Mouse (Mus musculus) bone marrow, adult 2 months (tissue): ENCODE data around the gene Gm815. TPM values are rescaled to one million over a fixed set of nuclear protein-coding genes. Genes with fewer than 3 reads are reported as not detected.

Experiments used
- H3K27ac ChIP-seq: fragments of 200-500 bp; 2 replicates; pipeline ENCODE4 v1.5.1; 2012; ENCODE audit warnings: low read depth, mild to moderate bottlenecking, control low read depth, inconsistent platforms, low read length; ENCODE audit not compliant: control insufficient read depth, poor library complexity, insufficient read depth
- H3K4me1 ChIP-seq: fragments of 200-500 bp; 2 replicates; pipeline ENCODE4 v1.6.1; 2011; ENCODE audit warnings: low read length; ENCODE audit not compliant: control insufficient read depth, insufficient read depth
- H3K4me3 ChIP-seq: fragments of 200-500 bp; replicated peaks from 2 replicates; pipeline ENCODE3; 2011; ENCODE audit warnings: mild to moderate bottlenecking, low read depth, low read length, control low read depth; ENCODE audit not compliant: control insufficient read depth
- CTCF ChIP-seq: fragments of 200-500 bp; IDR thresholded peaks from 2 replicates; pipeline ENCODE4 v1.5.1; 2011; ENCODE audit warnings: low read length, control low read depth; ENCODE audit not compliant: control insufficient read depth, insufficient read depth
- POLR2A ChIP-seq: fragments of 200-500 bp; IDR thresholded peaks from 2 replicates; pipeline ENCODE4 v1.6.1; 2011; ENCODE audit warnings: low read depth, mild to moderate bottlenecking, control low read depth, low read length, borderline replicate concordance; ENCODE audit not compliant: control insufficient read depth
- WGBS: fragments of 180-500 bp; shearing (Covaris S2); methylation state at CpG from one replicate; pipeline ENCODE4 v1.1.7; 2018; 5-methylcytosine and 5-hydroxymethylcytosine counted together
- polyA plus RNA-seq: library from polyadenylated mRNA; stranded (reverse); fragments of >200 nt; gene quantifications from 2 replicates; pipeline ENCODE4 v1.2.4, GENCODE M21; 2011; ENCODE audit warnings: low replicate concordance; ENCODE audit not compliant: missing spikeins, insufficient read depth, insufficient read length

Gm815 gene
- not detected in 2 replicates for polyA plus RNA-seq

GRCm38 (mm10) chr19:26885616-26886015, at the start of gene Gm815:
TSS of gene Gm815 (plus strand) at chr19:26885881.
- H3K27ac ChIP-seq, result no peak within 1 kb of the TSS
- no peaks in the 10 kb centered on the region for H3K4me1 ChIP-seq
- no peak for TF ChIP-seq POLR2A
- WGBS, result 85% methylated on average over 6 of the region's 6 CpGs
- no peak within 1 kb of the TSS for H3K4me3 ChIP-seq

GRCm38 (mm10) chr19:26837626-26838025, 48.1 kb upstream of the Gm815 start:
- 24% methylated on average over 1 of the region's 1 CpGs for WGBS
- TF ChIP-seq POLR2A, result no peak
- TF ChIP-seq CTCF, result no peak
- H3K4me3 ChIP-seq, result no peak overlapping the region
- no peaks in the 10 kb centered on the region for H3K4me1 ChIP-seq
- no peak overlapping the region for H3K27ac ChIP-seq

- no peak for TF ChIP-seq POLR2A
- no peak for TF ChIP-seq CTCF
- no peaks in the 10 kb centered on the region; the same call in 1 of the 2 replicates for H3K4me1 ChIP-seq
- H3K4me3 ChIP-seq, result no peak overlapping the region
- 82% methylated on average over 6 of the region's 6 CpGs for WGBS
- no peak overlapping the region for H3K27ac ChIP-seq
Observed at GRCm38 (mm10) chr19:26843896-26844295, 41.8 kb upstream of the Gm815 start.

GRCm38 (mm10) chr19:26844813-26845212, 40.9 kb upstream of the Gm815 start:
- H3K4me3 ChIP-seq, result no peak overlapping the region
- no peak overlapping the region for H3K27ac ChIP-seq
- 58% methylated on average over 8 of the region's 8 CpGs for WGBS
- no peak for TF ChIP-seq CTCF
- no peak for TF ChIP-seq POLR2A
- H3K4me1 ChIP-seq, result no peaks in the 10 kb centered on the region; the same call in 1 of the 2 replicates

GRCm38 (mm10) chr19:26845276-26846016, 40.2 kb upstream of the Gm815 start:
- TF ChIP-seq POLR2A (no peak), CTCF (no peak)
- H3K4me3 ChIP-seq, result peak overlapping the region; percentile 69
- 1% methylated on average over 16 of the region's 16 CpGs for WGBS
- no peak overlapping the region for H3K27ac ChIP-seq
- no peaks in the 10 kb centered on the region; the same call in 1 of the 2 replicates for H3K4me1 ChIP-seq

GRCm38 (mm10) chr19:26846017-26846285, 39.7 kb upstream of the Gm815 start:
- H3K4me3 ChIP-seq, result no peak overlapping the region

GRCm38 (mm10) chr19:26851017-26851782, 34.5 kb upstream of the Gm815 start:
- H3K4me3 ChIP-seq, result no peak overlapping the region
- WGBS, result 33% methylated on average over 10 of the region's 10 CpGs
- no peak for TF ChIP-seq POLR2A
- no peak for TF ChIP-seq CTCF
- H3K4me1 ChIP-seq, result peaks cover 3% of the 10 kb centered on the region
- peak overlapping the region; percentile 67; the same call in 1 of the 2 replicates for H3K27ac ChIP-seq

More at GRCm38 (mm10) chr19:26846017-26846285, 39.7 kb upstream of the Gm815 start:
- Histone ChIP-seq H3K4me1 (peaks cover 1% of the 10 kb centered on the region; the same call in 1 of the 2 replicates), H3K27ac (no peak overlapping the region)
- 26% methylated on average over 1 of the region's 1 CpGs for WGBS
- TF ChIP-seq CTCF (no peak), POLR2A (no peak)

GRCm38 (mm10) chr19:26852325-26852900, 33.3 kb upstream of the Gm815 start:
- WGBS, result 77% methylated on average over 10 of the region's 10 CpGs

More at GRCm38 (mm10) chr19:26852325-26852900, 33.3 kb upstream of the Gm815 start:
- TF ChIP-seq CTCF (no peak), POLR2A (no peak)
- H3K27ac ChIP-seq, result no peak overlapping the region
- H3K4me1 ChIP-seq, result peaks cover 4% of the 10 kb centered on the region
- H3K4me3 ChIP-seq, result no peak overlapping the region
